Mouse (Mus musculus) gonadal fat pad, adult 2 months (tissue): Measurements from ENCODE around the gene Olfr134. TPM values are rescaled to one million over a fixed set of nuclear protein-coding genes. Genes with fewer than 3 reads are reported as not detected.
"Not testable (repeated sequence)": the region's sequence is repeated elsewhere in the genome, so short reads cannot be mapped to it uniquely, and the experiment has no call there.

ENCODE experiments used
- DNase-seq: peaks from one replicate; pipeline ENCODE4 v3.0.0-alpha.2; 2012; ENCODE audit warnings: low read depth
- polyA plus RNA-seq: library from polyadenylated mRNA; depleted of rRNA; stranded (reverse); fragments of >200 nt; gene quantifications from 2 replicates; pipeline ENCODE4 v1.2.3, GENCODE M21; 2012; rRNA removed

Olfr134 gene
- not detected in 2 replicates for polyA plus RNA-seq

DNA sequence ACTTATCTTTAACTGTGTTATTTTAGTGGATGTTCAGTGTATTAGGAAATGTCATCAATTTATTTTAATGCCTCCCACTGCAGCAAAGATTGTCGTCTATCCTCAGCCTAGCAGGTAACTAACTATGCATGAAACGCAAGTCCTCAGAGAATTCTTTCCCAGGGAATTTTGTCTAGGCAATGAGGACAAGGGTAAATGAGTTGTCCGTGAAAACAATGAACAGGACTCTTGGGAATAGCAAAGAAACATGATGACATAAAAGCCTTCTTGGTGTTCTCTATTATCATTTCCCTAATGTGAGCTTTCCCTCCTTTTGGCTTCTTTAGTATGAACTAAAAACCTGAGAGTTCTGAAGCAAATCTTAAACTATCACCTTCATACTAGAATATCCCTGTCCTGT lies at the start of gene Olfr134:
Gene Olfr134, plus strand, starts transcription at position 301 of the 400 bp plus-strand sequence.
- no peak for DNase-seq

DNA sequence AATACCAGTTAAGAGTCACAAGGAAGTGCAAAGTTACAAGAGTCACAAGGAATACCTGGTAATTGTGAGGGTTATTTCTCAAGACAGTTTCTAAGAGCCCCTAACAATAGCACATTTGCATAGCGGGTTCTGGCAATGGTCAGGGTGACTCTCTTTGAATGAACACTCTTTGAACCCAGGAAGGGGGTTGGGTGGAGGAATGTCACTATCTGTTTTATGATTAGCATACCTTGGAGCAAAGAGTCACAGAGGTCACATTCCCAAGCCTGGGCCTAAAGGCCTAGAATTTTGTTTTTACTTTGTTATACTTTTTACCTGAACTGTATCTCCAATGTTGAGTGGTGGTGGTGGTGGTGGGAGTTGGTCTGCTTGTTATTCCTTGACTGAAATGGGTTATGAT lies 47.0 kb upstream of the Olfr134 start:
- not testable (repeated sequence) for DNase-seq

DNA sequence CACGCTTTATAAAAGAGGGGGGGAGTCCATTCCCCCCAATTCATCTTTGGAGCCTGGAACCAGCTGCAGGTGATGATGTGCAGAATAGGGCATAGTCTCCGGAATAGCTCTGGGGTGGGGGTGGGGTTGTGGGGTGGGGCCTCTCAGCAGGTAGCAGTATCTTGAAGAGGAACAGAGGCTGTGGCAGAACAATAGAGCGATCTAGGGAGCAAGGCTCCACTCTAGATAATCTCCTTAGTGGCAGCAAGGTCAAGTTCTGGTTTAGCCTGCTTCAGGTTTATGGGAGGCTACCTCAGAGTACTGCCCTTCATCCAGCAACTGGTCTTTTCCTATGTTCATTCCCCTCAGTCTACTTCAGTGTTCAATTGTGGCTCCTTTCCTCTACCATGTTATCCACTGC lies 45.8 kb upstream of the Olfr134 start:
- not testable (repeated sequence) for DNase-seq

DNA sequence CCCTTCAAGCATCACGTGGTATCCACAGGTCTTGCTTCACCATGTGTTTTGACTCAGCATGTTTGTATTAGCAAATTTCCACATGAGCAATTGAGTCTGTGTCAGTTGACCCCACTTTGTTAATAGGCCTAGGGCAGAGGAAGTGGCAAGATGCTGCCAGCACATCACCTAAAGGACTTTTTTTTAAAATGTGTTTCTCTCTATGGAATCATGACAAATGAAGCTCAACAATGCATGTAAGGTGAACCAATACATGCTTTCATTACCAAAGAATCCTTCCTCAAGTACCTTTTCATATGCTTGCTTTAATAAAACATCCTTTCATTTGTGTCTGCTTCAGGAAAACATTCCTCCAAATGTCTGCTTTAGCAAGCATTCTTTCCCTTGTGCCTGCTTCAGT lies 36.8 kb upstream of the Olfr134 start, which contains the start of gene Olfr132:
Gene Olfr132, minus strand, starts transcription at position 101 of the 400 bp plus-strand sequence.
- DNase-seq = no peak

DNA sequence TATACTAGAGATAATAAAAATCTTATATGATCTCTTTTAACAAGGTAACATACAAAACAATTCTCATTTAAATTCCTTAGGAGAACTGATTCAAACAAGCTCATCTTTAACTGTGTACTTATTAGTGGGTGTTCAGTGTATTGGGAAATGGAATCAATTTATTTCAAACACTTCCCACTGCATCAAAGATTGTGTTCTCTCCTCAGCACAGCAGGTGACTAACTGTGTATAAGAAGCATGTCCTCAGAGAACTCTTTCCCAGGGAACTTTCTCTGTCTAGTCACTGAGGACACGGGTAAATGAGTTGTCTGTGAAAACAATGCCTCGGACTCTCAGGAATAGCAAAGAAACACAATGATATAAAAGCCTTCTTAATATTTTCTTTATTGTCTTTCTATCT lies 26.2 kb upstream of the Olfr134 start, which contains the start of gene Olfr133:
Gene Olfr133, plus strand, starts transcription at position 301 of the 400 bp plus-strand sequence.
- no peak for DNase-seq

DNA sequence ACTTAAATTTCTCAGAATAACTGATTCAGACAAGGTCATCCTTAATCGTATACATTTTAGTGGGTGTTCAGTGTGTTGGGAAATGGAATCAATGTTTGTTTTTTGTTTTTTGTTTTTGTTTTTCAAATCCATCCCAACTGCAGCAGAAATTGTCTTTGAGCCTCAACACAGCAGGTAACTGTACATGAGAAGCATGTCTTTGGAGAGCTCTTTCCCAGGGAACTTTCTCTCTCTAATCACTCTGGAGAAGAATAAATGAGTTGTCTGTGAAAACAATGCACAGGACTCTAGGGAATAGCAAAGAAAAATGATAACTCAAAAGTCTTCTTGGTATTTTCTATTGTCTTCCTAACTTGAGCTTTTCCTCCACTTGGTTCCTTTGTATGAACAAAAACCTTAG lies 32.8 kb downstream of the Olfr134 start, which contains the start of gene Olfr135:
Gene Olfr135, plus strand, starts transcription at position 301 of the 400 bp plus-strand sequence.
- no peak for DNase-seq

Other genes with a start within 250 kb of the Olfr134 start
- not detected in 2 replicates for gene Olfr761, start 218.3 kb upstream of the Olfr134 start, polyA plus RNA-seq
- not detected in 2 replicates for gene Olfr129, start 111.3 kb upstream of the Olfr134 start, polyA plus RNA-seq
- not detected in 2 replicates for gene Olfr130, start 107.5 kb upstream of the Olfr134 start, polyA plus RNA-seq
- not detected in 2 replicates for gene Olfr131, start 82.7 kb upstream of the Olfr134 start, polyA plus RNA-seq
- gene Olfr132, start 36.9 kb upstream of the Olfr134 start, polyA plus RNA-seq = not detected in 2 replicates
- gene Olfr133, start 26.1 kb upstream of the Olfr134 start, polyA plus RNA-seq = not detected in 2 replicates
- gene Olfr135, start 32.9 kb downstream of the Olfr134 start, polyA plus RNA-seq = not detected in 2 replicates
- not detected in 2 replicates for gene Olfr138, start 89.6 kb downstream of the Olfr134 start, polyA plus RNA-seq
- gene Olfr137, start 136.2 kb downstream of the Olfr134 start, polyA plus RNA-seq = not detected in 2 replicates
- not detected in 2 replicates for gene Olfr136, start 158.4 kb downstream of the Olfr134 start, polyA plus RNA-seq
- gene Esp36, start 248.8 kb downstream of the Olfr134 start, polyA plus RNA-seq = not detected in 2 replicates